Mouse (Mus musculus) E14TG2a.4 (cell line): ENCODE results near the gene Il27ra.

ENCODE experiments used
- CTCF ChIP-seq: conservative IDR thresholded peaks from 2 replicates; pipeline ENCODE4 v1.5.1; 2014; ENCODE audit warnings: low read length
- POU5F1 ChIP-seq: IDR thresholded peaks from 2 replicates; pipeline ENCODE4 v1.6.1; 2014; ENCODE audit warnings: low read length, borderline replicate concordance

DNA sequence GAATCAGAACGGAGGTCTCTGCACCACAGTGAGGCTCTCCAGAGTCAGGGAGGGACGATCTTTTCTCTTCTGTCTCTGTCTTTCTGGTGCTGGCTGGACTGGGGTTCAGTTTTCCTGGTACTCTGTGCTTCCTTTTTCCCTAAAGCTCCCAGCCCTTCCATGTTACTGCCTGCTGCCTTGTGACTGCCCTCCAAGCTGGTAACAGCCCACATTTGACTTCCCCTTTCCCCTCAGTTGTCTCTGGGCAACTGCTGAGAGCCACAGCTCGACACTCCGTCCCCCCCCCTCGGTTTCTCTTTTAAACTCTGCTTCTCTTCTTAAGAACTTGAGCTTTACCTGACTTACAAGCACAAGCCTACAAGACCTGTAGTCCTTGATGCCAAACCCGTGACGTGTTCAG is 53.1 kb downstream of the Il27ra start:
- TF ChIP-seq CTCF, result no peak
- no peak for TF ChIP-seq POU5F1
